Mouse (Mus musculus): ENCODE data around the gene Psmd7. TPM values are rescaled to one million over a fixed set of nuclear protein-coding genes. Genes with fewer than 3 reads are reported as not detected.

Psmd7 gene
- total and polyA plus RNA-seq, 3 experiments: 186 to 403 (median 205) TPM

DNA sequence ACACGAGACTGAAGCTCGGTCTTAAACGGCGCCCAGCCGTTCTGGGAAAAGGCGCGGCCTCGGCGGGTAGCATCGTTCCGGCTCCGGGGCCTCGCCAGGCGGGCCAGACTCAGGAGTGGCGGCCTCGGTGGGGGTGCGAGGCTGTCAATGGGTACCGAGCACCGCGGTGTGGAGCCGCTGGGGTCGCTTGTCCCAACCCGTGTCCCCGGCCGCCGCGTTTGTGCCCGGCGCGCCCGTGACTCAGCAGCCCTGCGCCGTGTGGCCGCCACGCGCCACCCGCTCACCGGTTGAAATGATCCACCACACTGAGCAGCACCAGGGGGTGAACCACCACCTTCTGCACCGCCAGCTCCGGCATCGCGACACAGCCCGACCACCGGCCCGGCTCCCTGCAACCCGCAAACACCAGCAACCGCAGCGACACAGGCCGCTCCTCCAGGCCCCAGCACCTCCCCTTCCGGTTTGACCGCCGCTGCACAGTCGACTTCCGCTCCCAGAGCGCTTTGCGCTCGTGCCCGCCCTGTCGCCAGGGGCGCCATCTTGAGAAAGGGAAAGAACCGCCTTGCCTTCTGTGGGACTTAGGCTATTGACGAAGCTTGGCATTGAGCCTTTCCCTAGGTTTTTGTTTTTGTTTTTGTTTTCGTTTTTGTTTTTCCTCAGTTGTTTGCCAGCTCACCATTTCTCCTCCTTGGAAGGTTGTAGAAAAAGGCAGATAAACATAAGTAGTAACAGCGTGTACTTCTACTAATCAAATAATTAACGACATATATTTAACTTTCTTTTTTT is at the start of gene Psmd7 (continued):
- TF ChIP-seq MXI1 (IDR thresholded peaks at IDR 0.05; ENCODE audit: low read depth, low read length): no peak; the same call in none of the 2 replicates
- peak; percentile 91 for TF ChIP-seq ELF1 (IDR thresholded peaks at IDR 0.05; ENCODE audit: low read depth, low read length)
- TF ChIP-seq JUND (IDR thresholded peaks at IDR 0.05; ENCODE audit: low read depth, low read length): no peak
- peak; percentile 87 to 90 for TF ChIP-seq POLR2A (IDR thresholded peaks at IDR 0.05; ENCODE audit: control insufficient read depth in 1 of 2, insufficient read depth in 1 of 2, low read depth in 1 of 2, low read length in 2 of 2, poor library complexity in 1 of 2)
- TF ChIP-seq MAZ (IDR thresholded peaks at IDR 0.05; ENCODE audit: low read depth, low read length): peak; percentile 51; the same call in 1 of the 2 replicates

DNA sequence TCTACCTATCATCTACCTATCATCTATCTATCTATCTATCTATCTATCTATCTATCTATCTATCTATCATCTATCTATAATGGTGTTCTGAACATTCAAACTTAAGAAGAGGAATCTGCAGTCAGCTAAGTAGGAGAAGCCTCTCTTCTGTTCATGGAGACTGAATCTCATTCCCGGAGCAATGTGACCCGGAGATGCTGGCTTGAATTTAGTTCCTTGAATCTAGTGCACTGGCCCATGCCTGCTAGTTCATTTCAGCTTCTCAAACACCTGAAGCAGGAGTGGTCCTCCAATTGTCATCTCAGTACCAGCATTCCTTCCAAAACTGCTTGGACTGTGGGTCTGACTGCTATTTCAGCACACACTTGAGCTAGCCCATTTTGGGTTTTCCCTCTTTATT is 45.5 kb upstream of the Psmd7 start:
- no peaks in the 10 kb centered on the region for H3K27me3 ChIP-seq (ENCODE audit: control insufficient read depth in 1 of 2, insufficient read depth in 2 of 2, low read length in 2 of 2)
- H3K79me2 ChIP-seq (ENCODE audit: control insufficient read depth, insufficient read depth, low read length, poor library complexity): no peaks in the 10 kb centered on the region
- H3K27ac ChIP-seq (ENCODE audit: control insufficient read depth, low read depth, low read length): no peak overlapping the region
- TF ChIP-seq ETS1 (IDR thresholded peaks at IDR 0.05; ENCODE audit: low read depth, low read length) (no peak), HCFC1 (IDR thresholded peaks at IDR 0.05; ENCODE audit: low read depth, low read length) (no peak), GABPA (IDR thresholded peaks at IDR 0.05; ENCODE audit: low read depth, low read length) (no peak), UBTF (IDR thresholded peaks at IDR 0.05; ENCODE audit: borderline replicate concordance, insufficient read depth, low read depth, low read length) (no peak), MAX (IDR thresholded peaks at IDR 0.05; ENCODE audit: low read length) (no peak), MYC (IDR thresholded peaks at IDR 0.05; ENCODE audit: low read depth, low read length) (no peak), SMC3 (IDR thresholded peaks at IDR 0.05; ENCODE audit: low read depth, low read length) (no peak)
- no peaks in the 10 kb centered on the region for H3K36me3 ChIP-seq (ENCODE audit: control insufficient read depth in 1 of 2, insufficient read depth in 2 of 2, low read length in 2 of 2)
- no peak overlapping the region for H3K9ac ChIP-seq (ENCODE audit: control insufficient read depth, low read depth, low read length, poor library complexity, severe bottlenecking)
- DNase-seq (ENCODE audit: low read depth, low spot score): peak; percentile 22
- no peaks in the 10 kb centered on the region for H3K4me1 ChIP-seq (ENCODE audit: control insufficient read depth in 1 of 2, insufficient read depth in 2 of 2, low read length in 2 of 2)
- no peak overlapping the region for H3K4me3 ChIP-seq (ENCODE audit: control insufficient read depth in 1 of 2, insufficient read depth in 1 of 2, low read depth in 2 of 2, low read length in 2 of 2)
- H3K9me3 ChIP-seq (replicated peaks; ENCODE audit: insufficient read depth, low read length): no peaks in the 10 kb centered on the region

DNA sequence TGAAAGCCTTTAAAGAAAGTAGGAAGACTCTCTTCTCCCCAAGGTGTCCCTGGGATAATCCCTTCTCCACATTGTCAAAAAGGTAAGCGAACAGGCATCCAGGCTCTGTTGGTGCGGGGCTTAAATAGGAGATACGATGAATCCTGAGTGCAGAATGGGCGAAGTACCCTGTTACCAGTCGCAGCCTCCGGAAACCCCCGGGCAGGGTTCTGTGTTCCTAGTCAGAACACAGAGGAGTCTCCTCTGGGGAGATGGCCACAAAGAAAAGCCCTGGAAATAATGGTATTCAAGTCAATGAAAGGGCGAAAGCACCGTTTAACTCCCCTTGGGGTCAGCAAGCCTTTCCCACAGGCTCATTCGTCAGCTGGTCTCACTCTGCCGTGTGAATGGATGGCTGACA is 41.4 kb upstream of the Psmd7 start:
- no peaks in the 10 kb centered on the region for H3K4me1 ChIP-seq (ENCODE audit: control insufficient read depth in 1 of 2, insufficient read depth in 2 of 2, low read length in 2 of 2)
- no peaks in the 10 kb centered on the region for H3K27me3 ChIP-seq (ENCODE audit: control insufficient read depth in 1 of 2, insufficient read depth in 2 of 2, low read length in 2 of 2)
- no peak for DNase-seq (ENCODE audit: low read depth, low spot score)
- no peak overlapping the region for H3K27ac ChIP-seq (ENCODE audit: control insufficient read depth, low read depth, low read length)
- no peaks in the 10 kb centered on the region for H3K9me3 ChIP-seq (replicated peaks; ENCODE audit: insufficient read depth, low read length)
- H3K36me3 ChIP-seq (ENCODE audit: control insufficient read depth in 1 of 2, insufficient read depth in 2 of 2, low read length in 2 of 2): no peaks in the 10 kb centered on the region
- TF ChIP-seq GABPA (IDR thresholded peaks at IDR 0.05; ENCODE audit: low read depth, low read length) (no peak), MXI1 (IDR thresholded peaks at IDR 0.05; ENCODE audit: low read depth, low read length) (no peak), SMC3 (IDR thresholded peaks at IDR 0.05; ENCODE audit: low read depth, low read length) (no peak), MAZ (IDR thresholded peaks at IDR 0.05; ENCODE audit: low read depth, low read length) (no peak), KAT2A (conservative IDR thresholded peaks at IDR 0.05; ENCODE audit: low read depth, low read length) (no peak), SIN3A (IDR thresholded peaks at IDR 0.05; ENCODE audit: low read length) (no peak), BHLHE40 (IDR thresholded peaks at IDR 0.05; ENCODE audit: borderline replicate concordance, low read depth, low read length) (no peak), ZC3H11A (IDR thresholded peaks at IDR 0.05; ENCODE audit: low read depth, low read length) (no peak), TCF12 (IDR thresholded peaks at IDR 0.05; ENCODE audit: low read depth, low read length) (no peak), NRF1 (IDR thresholded peaks at IDR 0.05; ENCODE audit: insufficient read depth, low read depth, low read length, poor library complexity, severe bottlenecking) (no peak)
- no peak overlapping the region for H3K4me3 ChIP-seq (ENCODE audit: control insufficient read depth in 1 of 2, insufficient read depth in 1 of 2, low read depth in 2 of 2, low read length in 2 of 2)
- H3K9ac ChIP-seq (ENCODE audit: control insufficient read depth, low read depth, low read length, poor library complexity, severe bottlenecking): no peak overlapping the region
- no peaks in the 10 kb centered on the region for H3K79me2 ChIP-seq (ENCODE audit: control insufficient read depth, insufficient read depth, low read length, poor library complexity)
